Mouse (Mus musculus) liver, embryonic 16.5 days (tissue): ENCODE results near the gene Srsf3. TPM values are rescaled to one million over a fixed set of nuclear protein-coding genes. Genes with fewer than 3 reads are reported as not detected.

ENCODE experiments used
- ATAC-seq: fragments of 200-750 bp; cut with Nextera tagmentation; 2 replicates; pipeline ENCODE4 v1.8.0; 2017; ENCODE audit warnings: low read depth, mild to moderate bottlenecking, moderate number of reproducible peaks, moderate library complexity
- H3K27ac ChIP-seq: fragments of 300-500 bp; sonication (generic); 2 replicates; pipeline ENCODE4 v1.5.1; 2014; ENCODE audit warnings: mild to moderate bottlenecking, low read length
- H3K27me3 ChIP-seq: fragments of 300-500 bp; sonication (generic); 2 replicates; pipeline ENCODE4 v1.6.1; 2014; ENCODE audit warnings: low read depth, low read length, mixed read lengths; ENCODE audit not compliant: control insufficient read depth, insufficient read depth
- H3K36me3 ChIP-seq: fragments of 300-500 bp; sonication (generic); 2 replicates; pipeline ENCODE4 v1.6.1; 2014; ENCODE audit warnings: mild to moderate bottlenecking; ENCODE audit not compliant: control insufficient read depth, insufficient read depth
- H3K4me1 ChIP-seq: fragments of 300-500 bp; sonication (generic); 2 replicates; pipeline ENCODE4 v1.6.1; 2014; ENCODE audit warnings: low read depth, low read length, mixed read lengths; ENCODE audit not compliant: control insufficient read depth
- H3K4me2 ChIP-seq: fragments of 300-500 bp; sonication (generic); 2 replicates; pipeline ENCODE4 v1.6.1; 2014; ENCODE audit warnings: low read depth, low read length, mixed read lengths
- H3K4me3 ChIP-seq: fragments of 300-500 bp; sonication (generic); 2 replicates; pipeline ENCODE4 v1.5.1; 2014; ENCODE audit warnings: low read depth, mild to moderate bottlenecking, low read length
- H3K9ac ChIP-seq: fragments of 300-500 bp; sonication (generic); 2 replicates; pipeline ENCODE4 v1.6.1; 2014; ENCODE audit warnings: low read depth, low read length
- H3K9me3 ChIP-seq: fragments of 300-500 bp; sonication (generic); replicated peaks from 2 replicates; pipeline ENCODE4 v1.6.1; 2016; ENCODE audit warnings: low read length; ENCODE audit not compliant: control insufficient read depth
- WGBS: fragments of 180-500 bp; shearing (Covaris S2); extraction: QIAGEN DNeasy Blood & Tissue Kit; methylation state at CpG from one replicate; pipeline ENCODE4 v1.1.7; 2014; ENCODE audit not compliant: insufficient replicate concordance; 5-methylcytosine and 5-hydroxymethylcytosine counted together
- polyA plus RNA-seq: library from polyadenylated mRNA; unstranded; fragments of >200 nt; fragmentation: Nextera tagmentation; extraction: Ambion mirVana; gene quantifications from 2 replicates; pipeline ENCODE4 v1.2.1, GENCODE M21; 2015

Gene Srsf3
- polyA plus RNA-seq, 1 experiment from 2014 or later: 185 TPM

- H3K9me3 ChIP-seq: no peaks in the 10 kb centered on the region
- WGBS: 66% methylated on average over 7 of the region's 7 CpGs
- H3K27ac ChIP-seq: no peak overlapping the region
- no peak overlapping the region for H3K4me2 ChIP-seq
- H3K36me3 ChIP-seq: no peaks in the 10 kb centered on the region
- H3K4me3 ChIP-seq: no peak overlapping the region
- H3K4me1 ChIP-seq: peaks cover 11% of the 10 kb centered on the region
- peaks cover 18% of the 10 kb centered on the region for H3K27me3 ChIP-seq
- H3K9ac ChIP-seq: no peak overlapping the region
- ATAC-seq: no peak
Observed at GRCm38 (mm10) chr17:29084656-29085055, 52.2 kb downstream of the Srsf3 start.

DNA sequence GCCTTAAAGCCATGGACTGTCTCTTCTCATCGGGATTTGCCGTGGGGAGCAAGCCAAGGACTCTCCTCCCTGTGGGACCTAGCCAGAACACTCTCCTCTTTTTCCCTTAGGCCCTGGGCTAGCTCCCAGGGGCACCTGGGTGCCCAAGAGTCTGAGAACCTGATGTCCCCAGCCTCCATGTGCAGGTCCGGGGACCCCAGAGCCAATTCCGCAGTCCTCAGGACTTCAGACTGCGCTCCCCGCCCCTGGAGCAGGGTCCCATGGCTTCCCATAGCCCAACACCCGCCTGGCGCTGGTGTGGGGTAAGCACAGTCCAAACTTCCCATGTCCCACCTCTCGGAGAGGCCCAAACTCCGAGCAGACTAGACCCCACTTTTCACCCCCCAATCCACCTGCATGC lies 52.8 kb downstream of the Srsf3 start:
- no peak overlapping the region for H3K4me2 ChIP-seq
- no peak overlapping the region for H3K9ac ChIP-seq
- peaks cover 18% of the 10 kb centered on the region for H3K27me3 ChIP-seq
- H3K27ac ChIP-seq: no peak overlapping the region
- ATAC-seq: no peak
- 74% methylated on average over 10 of the region's 10 CpGs for WGBS
- H3K36me3 ChIP-seq: no peaks in the 10 kb centered on the region
- peaks cover 11% of the 10 kb centered on the region for H3K4me1 ChIP-seq
- H3K9me3 ChIP-seq: no peaks in the 10 kb centered on the region
- no peak overlapping the region for H3K4me3 ChIP-seq

DNA sequence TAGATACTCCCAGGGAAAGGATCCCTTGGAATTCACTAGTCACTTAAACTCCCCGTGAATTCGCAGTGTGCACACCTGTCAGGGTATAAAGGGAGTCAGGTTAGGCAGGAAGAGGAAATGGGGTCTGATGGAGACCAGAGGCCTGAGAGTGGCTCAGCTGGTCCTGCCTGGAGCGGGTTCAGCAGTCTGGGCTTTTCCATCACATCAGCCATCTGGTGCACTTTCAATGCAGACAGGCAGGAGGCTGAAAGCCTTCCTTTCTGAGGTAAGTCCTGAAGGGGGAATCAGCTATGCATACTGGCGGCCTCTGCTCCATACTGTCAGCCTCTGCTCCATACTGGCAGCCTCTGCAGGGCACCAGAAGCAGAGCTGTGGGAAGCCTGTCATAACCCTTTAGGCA lies 54.5 kb downstream of the Srsf3 start:
- Histone ChIP-seq H3K36me3 (no peaks in the 10 kb centered on the region), H3K9ac (no peak overlapping the region), H3K4me2 (no peak overlapping the region), H3K4me1 (no peaks in the 10 kb centered on the region; the same call in 1 of the 2 replicates), H3K4me3 (no peak overlapping the region), H3K27me3 (peaks cover 5% of the 10 kb centered on the region), H3K9me3 (no peaks in the 10 kb centered on the region), H3K27ac (no peak overlapping the region)
- WGBS: 66% methylated on average over 4 of the region's 4 CpGs
- ATAC-seq: no peak

DNA sequence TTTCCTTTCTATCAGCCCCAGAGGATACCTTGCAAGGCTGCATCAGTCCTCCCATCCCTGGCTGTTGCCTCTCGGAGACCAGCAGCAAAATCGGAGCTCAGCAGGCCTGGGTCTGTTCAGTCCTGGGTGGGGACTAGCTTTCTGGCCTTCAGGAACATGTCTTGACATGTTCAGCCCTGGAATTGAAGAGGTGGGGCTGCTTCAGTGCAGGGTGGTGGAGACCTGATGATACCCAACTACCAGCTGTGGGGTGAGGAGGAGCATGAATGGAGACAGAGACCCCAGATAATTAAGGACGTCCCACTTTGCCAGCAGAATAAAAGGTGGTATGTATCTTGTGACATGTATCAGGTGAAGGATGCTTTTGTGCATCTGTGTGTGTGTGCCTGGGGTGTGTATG lies 58.3 kb downstream of the Srsf3 start, which contains the start of gene Cdkn1a:
Gene Cdkn1a (plus strand): TSS at position 201 of the 400 bp plus-strand sequence.
- ATAC-seq: no peak
- Histone ChIP-seq H3K4me3 (no peak within 1 kb of the TSS), H3K9me3 (no peaks in the 10 kb centered on the region), H3K9ac (no peak within 1 kb of the TSS), H3K27ac (no peak within 1 kb of the TSS), H3K27me3 (peaks cover 35% of the 10 kb centered on the region), H3K4me1 (peaks cover 16% of the 10 kb centered on the region), H3K36me3 (no peaks in the 10 kb centered on the region), H3K4me2 (no peak within 1 kb of the TSS)
- WGBS: 59% methylated on average over 3 of the region's 3 CpGs

DNA sequence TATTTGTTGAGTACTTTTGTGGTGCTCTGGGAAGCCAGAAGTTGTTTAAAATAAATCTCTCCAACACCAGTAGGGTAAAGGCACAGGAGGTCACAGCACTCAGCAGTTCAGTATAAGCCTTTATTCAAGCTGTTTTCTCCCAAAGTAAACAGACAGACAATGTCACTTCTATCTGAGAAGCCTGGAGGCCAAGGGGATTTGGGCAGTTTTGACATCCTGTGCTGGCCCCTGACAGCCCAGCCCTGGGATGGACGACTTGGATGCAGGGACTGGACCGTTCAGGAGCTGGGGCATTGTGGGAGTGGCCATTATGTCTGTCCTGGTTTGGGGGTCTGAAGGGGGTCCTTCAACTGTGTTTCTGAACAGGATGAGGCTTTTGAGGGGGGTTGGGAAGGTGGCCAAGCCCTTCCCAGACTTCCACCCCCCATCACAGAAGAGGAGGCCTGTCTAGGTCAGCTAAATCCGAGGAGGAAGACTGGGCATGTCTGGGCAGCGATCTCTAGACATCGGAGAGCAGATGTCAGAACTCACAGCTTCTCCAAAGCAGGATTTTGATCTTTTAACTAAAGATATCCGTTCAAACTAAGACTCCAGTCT lies 59.0 kb downstream of the Srsf3 start:
- no peak for ATAC-seq
- Histone ChIP-seq H3K27me3 (peaks cover 38% of the 10 kb centered on the region), H3K36me3 (no peaks in the 10 kb centered on the region), H3K4me3 (no peak overlapping the region), H3K9ac (no peak overlapping the region), H3K4me1 (peaks cover 16% of the 10 kb centered on the region), H3K27ac (no peak overlapping the region), H3K9me3 (no peaks in the 10 kb centered on the region), H3K4me2 (no peak overlapping the region)
- whole genome bisulfite sequencing: 47% methylated on average over 6 of the region's 6 CpGs

DNA sequence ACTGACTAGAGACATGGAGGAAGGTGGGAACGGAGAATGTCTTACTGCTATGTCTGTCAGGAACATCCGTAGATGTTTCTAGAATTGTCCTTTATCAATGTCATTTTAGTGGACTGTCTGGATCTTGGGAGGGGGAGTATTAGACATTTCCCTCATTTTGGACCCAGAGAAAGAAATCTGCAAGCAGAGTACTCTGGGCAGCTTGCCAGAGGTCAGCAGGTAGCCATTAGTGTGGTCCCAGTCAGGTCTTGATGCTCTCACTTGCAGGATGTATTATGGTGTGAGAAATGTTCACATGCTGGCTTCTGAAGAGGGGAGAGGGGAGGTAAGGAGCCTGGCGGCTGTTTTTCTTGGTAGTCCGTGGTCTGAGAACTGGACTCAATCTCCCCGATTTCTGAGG lies 60.1 kb downstream of the Srsf3 start:
- 54% methylated on average over 5 of the region's 5 CpGs for WGBS
- no peak overlapping the region for H3K4me2 ChIP-seq
- ATAC-seq: no peak
- no peaks in the 10 kb centered on the region for H3K36me3 ChIP-seq
- no peak overlapping the region for H3K9ac ChIP-seq
- H3K9me3 ChIP-seq: no peaks in the 10 kb centered on the region
- H3K27me3 ChIP-seq: peaks cover 38% of the 10 kb centered on the region
- no peak overlapping the region for H3K27ac ChIP-seq
- H3K4me1 ChIP-seq: peaks cover 16% of the 10 kb centered on the region
- H3K4me3 ChIP-seq: no peak overlapping the region

Other genes starting within 250 kb of the Srsf3 start
- 66.7 and 67.1 TPM in 2 replicates for gene Brpf3, start 231.5 kb upstream of the Srsf3 start, polyA plus RNA-seq
- gene Pnpla1, start 174.2 kb upstream of the Srsf3 start, polyA plus RNA-seq: 0.08 and 0.12 TPM in 2 replicates
- gene 4930539E08Rik, start 117.3 kb upstream of the Srsf3 start, polyA plus RNA-seq: 0.06 TPM in 1 of 2 replicates, not detected in the other
- gene Pxt1, start 88.8 kb upstream of the Srsf3 start, polyA plus RNA-seq: 0.35 and 0.37 TPM in 2 replicates
- 80.0 and 82.0 TPM in 2 replicates for gene Kctd20, start 80.7 kb upstream of the Srsf3 start, polyA plus RNA-seq
- 46.5 and 51.0 TPM in 2 replicates for gene Stk38, start 24.6 kb upstream of the Srsf3 start, polyA plus RNA-seq
- gene Cdkn1a, start 58.3 kb downstream of the Srsf3 start, polyA plus RNA-seq: 12.6 and 16.5 TPM in 2 replicates
- 9.9 and 10.9 TPM in 2 replicates for gene Rab44, start 81.5 kb downstream of the Srsf3 start, polyA plus RNA-seq
- 0.09 and 0.24 TPM in 2 replicates for gene Cpne5, start 205.5 kb downstream of the Srsf3 start, polyA plus RNA-seq
- 70.1 and 76.8 TPM in 2 replicates for gene Ppil1, start 231.6 kb downstream of the Srsf3 start, polyA plus RNA-seq
- 82.1 and 90.5 TPM in 2 replicates for gene BC004004, start 236.2 kb downstream of the Srsf3 start, polyA plus RNA-seq